Mouse (Mus musculus) small intestine, adult 2 months (tissue): ENCODE results near the gene Cdk2ap2.

Experiments
- CTCF ChIP-seq: fragments of 200-500 bp; IDR thresholded peaks from 2 replicates; pipeline ENCODE4 v1.5.1; 2012; ENCODE audit warnings: low read depth, mild to moderate bottlenecking, control low read depth, inconsistent platforms, low read length, moderate library complexity, mixed read lengths; ENCODE audit not compliant: insufficient replicate concordance, insufficient read length; ENCODE audit errors: extremely low read depth
- POLR2A ChIP-seq: fragments of 200-500 bp; IDR thresholded peaks from 2 replicates; pipeline ENCODE4 v1.6.1; 2012; ENCODE audit warnings: low read depth, mild to moderate bottlenecking, control low read depth, inconsistent platforms, low read length, moderate library complexity

DNA sequence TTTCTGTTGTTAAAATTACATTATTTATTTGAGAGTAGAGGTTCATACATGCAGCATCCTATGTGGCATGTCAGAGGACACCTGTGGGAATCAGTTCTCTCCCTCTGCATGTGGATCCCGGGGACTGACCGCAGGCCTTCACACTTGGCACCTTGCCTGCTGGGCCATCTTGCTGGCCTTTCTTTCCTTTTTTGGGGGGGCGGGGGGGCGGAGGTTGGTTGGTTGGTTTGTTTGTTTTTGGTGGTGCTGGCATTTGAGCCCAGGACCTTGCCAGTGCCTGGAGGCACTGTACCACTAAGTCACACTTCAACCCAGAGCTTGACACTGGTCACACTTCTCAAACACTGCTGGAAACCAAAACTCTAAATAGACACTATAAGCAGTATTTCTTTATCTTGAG is 37.4 kb downstream of the Cdk2ap2 start:
- TF ChIP-seq POLR2A (no peak), CTCF (no peak)
